Mouse (Mus musculus): ENCODE results near the gene Zbtb22.
"Not testable (repeated sequence)": the region's sequence is repeated elsewhere in the genome, so short reads cannot be mapped to it uniquely, and the experiment has no call there.

Gene Zbtb22

DNA sequence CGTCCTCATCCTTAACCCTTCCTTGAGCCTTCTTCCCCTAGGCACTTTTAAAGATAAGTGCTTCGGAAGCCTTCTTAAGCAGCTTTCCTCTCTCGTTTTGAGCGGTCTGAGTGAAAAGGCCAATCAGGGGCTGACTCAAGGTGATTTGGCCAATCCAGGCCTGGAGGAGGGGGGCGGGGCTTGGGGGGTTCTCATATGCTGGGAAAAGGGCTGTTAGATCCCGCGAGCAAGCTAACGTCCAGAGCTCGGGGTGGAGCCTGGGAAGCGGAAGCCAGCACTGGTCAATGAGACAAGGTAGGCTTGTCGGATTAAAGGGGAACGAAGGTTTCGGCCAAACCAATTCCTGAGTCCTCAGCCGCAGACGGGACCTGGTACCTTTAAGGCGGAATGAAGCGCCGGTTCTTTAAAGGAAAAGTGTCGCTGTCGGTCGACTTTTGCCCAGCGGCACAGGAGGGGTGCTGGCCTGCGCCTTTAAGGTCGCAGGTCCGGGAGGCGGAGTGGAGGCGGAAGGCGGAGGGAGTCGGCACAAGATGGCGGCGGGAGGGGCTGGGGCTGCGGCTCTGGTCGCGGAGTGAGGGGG is at the start of gene Zbtb22, which contains the start of gene Tapbp:
Gene Zbtb22, plus strand, starts transcription at position 234 of the 580 bp plus-strand sequence.
Gene Tapbp, plus strand, starts transcription at position 229 of the 580 bp plus-strand sequence.
- peak; percentile 93 to 95 for DNase-seq (ENCODE audit: low spot score in 2 of 2)

DNA sequence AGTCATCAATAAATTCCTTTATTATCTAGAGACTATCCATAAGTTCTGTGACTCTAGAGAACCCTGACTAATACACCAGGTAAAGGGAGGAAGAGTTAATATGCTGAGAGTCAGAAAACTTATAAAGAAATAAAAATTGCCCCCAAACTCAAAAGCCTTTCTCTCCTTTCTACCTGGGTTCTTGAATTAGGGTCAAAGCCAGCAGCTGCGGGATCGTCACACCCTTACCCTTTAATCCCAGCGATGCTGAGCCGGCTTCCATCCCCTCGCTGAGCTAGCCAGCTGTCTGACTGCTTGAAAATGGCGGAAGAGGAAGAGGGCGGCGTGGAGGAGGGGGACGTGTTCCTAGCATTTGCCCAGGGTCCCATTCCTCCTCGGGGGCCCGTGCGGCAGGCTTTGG is 42.2 kb upstream of the Zbtb22 start, which contains the start of gene Gm7029:
Gene Gm7029, plus strand, starts transcription at position 301 of the 400 bp plus-strand sequence.
- DNase-seq (ENCODE audit: low spot score in 2 of 2), result not testable (repeated sequence)

DNA sequence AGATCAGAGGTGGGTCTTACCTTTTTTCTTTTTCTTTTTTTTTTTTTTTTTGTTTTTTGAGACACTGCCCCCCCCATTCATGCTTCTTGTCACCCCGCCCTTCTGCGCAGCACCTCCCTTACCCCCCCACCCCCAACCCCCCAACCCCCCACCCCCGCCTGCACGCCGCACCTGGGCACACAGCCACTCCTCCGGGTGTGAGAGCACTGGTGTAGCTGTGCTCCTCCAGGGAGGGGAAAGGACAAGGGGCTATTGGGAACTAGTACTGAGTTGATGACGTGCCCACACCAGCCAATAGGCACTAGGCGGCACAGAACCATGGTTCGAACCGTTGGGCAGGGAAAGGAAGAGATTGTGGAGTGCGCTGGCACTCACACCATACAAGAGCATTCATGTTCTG is 41.3 kb upstream of the Zbtb22 start:
- DNase-seq (ENCODE audit: low spot score in 2 of 2), result no peak

DNA sequence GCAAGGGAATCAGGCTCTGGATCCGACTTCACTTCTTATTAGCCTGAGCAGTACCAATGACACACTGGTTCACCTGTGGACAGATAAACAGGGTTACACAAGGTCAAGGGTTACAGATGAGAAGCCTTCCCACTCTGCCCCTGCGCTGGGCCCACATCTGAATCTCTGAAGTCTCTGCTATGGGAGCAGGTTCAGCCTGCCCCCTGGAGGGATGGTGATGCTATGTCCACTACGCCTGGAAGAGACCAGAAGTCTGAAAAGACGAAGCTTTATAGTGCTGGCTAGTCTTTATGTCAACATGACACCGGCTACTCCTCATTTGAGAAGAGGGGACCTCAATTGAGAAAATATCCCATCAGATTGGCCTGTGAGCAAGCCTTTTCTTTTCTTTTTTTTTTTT is 39.9 kb upstream of the Zbtb22 start:
- not testable (repeated sequence) for DNase-seq (ENCODE audit: low spot score in 2 of 2)

DNA sequence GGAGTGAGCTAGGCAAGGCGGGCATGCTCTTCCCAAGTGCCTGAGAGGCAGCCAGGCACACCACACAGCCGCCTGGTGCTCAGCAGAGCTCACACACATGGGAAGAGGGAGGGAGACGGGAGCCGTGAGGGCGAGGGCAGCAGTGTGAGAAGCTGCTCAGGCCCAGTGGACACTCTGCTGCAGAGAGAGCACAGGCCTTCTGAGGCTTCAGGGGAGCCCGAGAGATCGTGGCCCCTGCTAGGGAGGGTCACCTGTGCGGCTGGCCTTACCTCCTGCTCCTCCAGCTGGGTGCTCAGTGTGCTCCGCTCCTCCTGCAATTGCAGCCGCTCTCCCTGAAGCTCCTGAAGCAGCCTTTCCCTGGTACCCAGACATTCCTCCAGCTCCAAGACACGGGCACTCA is 31.4 kb upstream of the Zbtb22 start:
- DNase-seq (ENCODE audit: low spot score in 2 of 2), result not testable (repeated sequence)

DNA sequence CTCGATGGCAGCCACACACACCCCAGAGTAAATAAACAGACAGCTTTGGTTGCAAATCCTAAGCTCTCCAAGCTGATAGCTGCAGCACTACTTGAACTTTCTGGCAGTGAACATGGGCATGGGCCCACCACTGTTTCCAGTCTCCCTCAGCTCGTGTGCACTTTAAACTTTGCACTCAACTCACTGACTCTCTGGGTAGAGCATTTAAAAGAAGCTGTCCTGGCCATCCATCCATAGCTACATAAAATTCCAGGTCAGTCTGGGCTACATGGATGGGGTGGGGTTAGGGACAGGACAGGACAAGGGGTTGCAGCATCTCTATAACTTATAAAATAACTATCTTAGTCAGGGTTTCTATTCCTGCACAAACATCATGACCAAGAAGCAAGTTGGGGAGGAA is 27.9 kb upstream of the Zbtb22 start:
- not testable (repeated sequence) for DNase-seq (ENCODE audit: low spot score in 2 of 2)

DNA sequence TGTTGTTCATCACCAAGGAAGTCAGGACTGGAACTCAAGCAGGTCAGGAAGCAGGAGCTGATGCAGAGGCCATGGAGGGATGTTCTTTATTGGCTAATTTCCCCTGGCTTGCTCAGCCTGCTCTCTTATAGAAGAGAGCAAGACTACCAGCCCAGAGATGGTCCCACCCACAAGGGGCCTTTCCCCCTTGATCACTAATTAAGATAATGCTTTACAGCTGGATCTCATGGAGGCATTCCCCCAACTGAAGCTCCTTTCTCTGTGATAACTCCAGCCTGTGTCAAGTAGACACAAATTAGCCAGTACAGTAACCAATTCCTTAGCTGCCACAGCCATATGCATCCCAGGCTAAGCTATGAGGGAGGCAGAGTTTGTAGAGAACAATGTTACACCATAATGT is 27.5 kb upstream of the Zbtb22 start:
- DNase-seq (ENCODE audit: low spot score in 2 of 2), result not testable (repeated sequence)

DNA sequence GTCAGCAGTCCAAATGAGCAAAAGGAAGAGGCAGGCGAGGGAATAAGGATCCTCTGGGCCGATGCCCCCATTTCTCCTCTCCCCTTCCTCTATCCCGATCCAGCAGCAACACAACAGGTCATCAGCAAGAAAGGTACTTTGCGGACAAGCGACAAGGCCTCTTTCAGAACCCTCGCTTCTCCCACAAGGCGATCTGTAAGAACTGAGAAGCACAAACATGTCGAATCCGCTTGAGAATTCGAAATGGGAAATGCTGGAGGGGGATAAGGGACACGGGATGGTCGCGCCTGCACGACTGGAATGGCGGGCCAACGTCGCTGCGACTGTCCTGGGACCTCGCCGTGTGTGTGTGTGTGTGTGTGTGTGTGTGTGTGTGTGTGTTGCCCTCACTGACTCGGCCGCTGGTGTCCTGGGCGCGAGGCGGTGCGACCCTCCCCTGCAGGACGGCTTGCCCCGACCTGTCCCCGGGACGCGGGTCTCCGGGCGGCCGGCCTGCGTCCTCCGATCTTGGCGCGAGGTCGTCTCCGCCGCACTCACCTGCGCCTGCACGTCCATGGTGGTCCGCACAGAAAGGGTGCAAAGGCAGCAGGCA is 25.7 kb upstream of the Zbtb22 start:
- DNase-seq (ENCODE audit: low spot score in 2 of 2), result not testable (repeated sequence)

DNA sequence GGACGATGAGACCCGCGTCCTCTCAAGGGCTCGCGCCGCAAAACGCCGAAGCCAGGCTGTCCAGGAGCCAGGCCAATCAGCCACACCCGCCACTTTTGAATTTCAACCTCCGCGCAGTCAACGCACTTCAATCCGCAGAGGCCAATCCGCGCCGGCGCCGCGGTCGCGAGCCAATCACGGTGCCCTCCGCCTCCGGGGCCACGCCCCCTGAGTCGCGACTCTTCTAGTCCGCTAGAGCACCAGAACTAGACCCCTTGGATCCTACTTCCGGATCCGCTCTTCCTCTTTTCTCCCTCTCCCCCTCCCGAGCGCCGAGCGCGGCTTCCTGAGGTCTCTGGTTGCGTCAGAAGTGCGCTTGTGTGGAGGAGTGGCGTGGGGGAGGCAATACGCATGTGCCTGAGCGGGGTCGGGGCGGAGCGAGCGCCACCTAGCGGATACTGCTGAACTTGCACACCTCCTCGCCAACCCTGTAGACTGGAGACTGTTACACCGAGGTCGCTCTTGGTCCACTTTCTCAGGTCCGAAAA is 25.1 kb upstream of the Zbtb22 start, which contains the start of gene Kifc1:
Gene Kifc1, minus strand, starts transcription at position 129 of the 527 bp plus-strand sequence.
- peak; percentile 98 to 99 for DNase-seq (ENCODE audit: low spot score in 2 of 2)

DNA sequence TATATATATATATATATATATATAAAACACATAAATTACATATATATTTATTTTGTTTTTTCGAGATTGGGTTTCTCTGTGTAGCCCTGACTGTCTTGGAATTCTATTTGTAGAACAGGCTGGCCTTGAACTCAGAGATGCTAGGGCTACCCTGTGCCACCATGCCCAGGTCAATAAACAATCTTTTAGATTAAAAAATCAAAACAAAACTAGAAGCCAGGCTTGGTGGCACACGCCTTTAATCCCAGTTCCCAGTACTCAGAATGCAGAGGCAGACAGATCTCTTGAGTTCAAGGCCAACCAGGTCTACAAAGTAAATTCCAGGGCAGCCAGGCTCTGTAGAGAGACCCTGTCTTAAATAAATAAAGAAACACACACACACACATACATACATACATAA is 24.3 kb upstream of the Zbtb22 start:
- DNase-seq (ENCODE audit: low spot score in 2 of 2), result no peak

DNA sequence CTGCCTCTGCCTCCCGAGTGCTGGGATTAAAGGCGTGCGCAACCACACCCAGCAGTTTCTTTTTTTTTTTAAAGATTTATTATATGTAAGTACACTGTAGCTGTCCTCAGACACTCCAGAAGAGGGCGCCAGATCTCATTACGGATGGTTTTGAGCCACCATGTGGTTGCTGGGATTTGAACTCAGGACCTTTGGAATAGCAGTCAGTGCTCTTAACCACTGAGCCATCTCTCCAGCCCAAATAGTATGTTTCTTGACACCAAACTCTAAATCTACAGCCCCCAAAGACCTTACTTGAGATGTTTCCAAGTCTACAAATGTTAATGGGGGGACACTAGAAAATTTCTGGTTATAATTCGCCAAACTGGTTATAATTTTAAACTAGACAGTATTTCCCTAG is 23.8 kb upstream of the Zbtb22 start:
- DNase-seq (ENCODE audit: low spot score in 2 of 2), result not testable (repeated sequence)

DNA sequence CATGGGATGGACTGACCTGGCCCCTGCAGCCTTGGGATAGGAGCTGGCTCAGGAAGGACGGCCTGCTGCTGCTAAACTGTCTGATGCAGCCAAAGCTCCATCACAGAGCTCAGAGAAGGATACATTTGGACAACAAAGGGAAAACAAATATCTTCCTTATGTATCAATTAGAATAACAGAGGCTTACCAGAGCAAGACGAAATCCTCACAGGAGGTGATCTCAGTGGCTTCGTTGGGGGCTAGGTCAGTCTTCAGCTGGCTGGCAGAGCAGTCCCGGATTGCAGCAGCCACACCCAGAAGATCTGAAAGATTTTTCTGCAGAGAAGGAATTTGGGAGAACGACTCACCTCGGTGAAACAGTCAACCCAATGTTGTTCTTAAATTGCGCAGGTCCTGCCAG is 23.3 kb upstream of the Zbtb22 start:
- DNase-seq (ENCODE audit: low spot score in 2 of 2), result no peak

DNA sequence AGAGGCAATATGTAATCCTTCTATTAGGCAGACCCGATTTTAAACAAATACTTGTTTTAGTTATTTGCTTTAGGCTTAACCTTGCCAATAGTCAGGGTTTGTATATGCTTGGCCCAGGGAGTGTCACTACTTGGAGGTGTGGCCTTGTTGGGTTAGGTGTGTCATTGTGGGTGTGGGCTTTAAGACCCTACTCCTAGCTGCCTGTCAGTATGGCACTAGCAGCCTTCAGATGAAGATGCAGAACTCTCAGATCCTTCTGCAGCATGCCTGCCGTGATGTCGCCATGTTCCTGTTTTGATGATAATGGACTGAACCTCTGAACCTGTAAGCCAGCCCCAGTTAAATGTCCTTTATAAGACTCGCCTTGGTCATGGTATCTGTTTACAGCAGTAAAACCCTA is 22.7 kb upstream of the Zbtb22 start:
- DNase-seq (ENCODE audit: low spot score in 2 of 2), result not testable (repeated sequence)

DNA sequence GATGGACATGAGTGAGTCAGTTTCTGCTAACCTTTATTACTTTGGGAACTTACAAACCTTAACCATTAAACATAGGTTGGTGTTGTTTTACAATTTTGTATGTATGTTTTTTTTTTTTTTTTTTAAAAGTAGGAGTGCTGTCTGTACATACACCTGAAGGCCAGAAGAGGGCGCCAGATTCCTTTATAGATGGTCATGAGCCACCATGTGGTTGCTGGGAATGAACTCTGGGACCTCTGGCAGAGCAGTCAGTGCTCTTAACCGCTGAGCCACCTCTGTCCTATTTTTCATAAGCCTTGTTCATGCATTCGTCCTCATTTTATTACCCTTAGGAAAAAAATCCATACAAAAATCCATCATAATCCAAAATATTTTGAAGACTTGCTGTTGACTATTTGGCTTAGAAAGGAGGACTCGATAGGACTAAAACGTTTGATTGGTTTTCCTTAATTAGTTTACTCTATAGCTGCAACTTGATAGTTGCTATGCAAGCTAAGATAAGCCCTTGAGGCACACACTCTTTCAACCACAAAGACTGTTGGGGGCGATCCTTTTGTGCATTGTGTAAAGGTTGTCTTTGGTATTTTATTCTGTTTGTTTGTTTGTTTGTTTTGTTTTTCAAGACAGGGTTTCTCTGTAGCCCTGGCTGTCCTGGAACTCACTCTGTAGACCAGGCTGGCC is 18.4 kb upstream of the Zbtb22 start:
- DNase-seq (ENCODE audit: low spot score in 2 of 2), result no peak

DNA sequence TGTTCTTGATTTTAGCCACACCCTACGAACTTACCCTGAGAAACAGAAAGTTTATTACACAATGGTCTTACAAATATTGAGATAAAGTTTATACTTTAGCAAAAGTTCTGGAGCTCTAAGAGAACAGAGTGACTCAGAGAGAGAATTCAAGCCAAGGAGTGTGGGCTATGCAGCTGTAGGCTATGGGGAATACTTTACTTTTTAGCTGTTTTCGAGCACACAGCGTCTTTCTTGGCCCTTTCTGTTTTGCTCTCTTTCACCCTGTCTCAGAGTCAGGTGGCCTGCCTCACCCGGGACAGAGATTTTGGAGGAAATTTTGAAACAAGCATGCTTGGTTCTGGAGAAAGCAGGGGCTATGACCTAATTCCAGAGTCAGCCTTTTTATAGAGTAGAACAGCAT is 17.5 kb upstream of the Zbtb22 start:
- DNase-seq (ENCODE audit: low spot score in 2 of 2), result not testable (repeated sequence)

DNA sequence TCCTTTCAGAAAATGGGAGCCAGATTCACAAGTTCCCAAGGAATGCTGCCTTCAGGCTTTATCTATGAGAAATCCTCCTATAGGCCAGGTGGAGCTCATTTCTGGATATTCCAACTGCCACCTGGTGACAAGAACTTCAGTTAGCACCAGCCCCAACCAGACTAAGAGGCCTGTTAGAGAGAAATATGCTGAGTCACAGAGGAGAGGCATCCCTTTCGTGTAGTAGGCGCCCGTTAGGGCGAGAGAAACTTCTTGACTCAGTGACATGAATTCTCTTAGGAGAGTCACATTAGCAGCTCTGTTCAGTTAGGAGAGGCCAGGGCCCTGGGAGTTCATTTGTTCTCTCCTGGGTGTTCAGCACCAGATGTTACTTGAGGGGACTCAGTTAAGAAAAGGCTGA is 16.1 kb upstream of the Zbtb22 start:
- DNase-seq (ENCODE audit: low spot score in 2 of 2), result no peak

DNA sequence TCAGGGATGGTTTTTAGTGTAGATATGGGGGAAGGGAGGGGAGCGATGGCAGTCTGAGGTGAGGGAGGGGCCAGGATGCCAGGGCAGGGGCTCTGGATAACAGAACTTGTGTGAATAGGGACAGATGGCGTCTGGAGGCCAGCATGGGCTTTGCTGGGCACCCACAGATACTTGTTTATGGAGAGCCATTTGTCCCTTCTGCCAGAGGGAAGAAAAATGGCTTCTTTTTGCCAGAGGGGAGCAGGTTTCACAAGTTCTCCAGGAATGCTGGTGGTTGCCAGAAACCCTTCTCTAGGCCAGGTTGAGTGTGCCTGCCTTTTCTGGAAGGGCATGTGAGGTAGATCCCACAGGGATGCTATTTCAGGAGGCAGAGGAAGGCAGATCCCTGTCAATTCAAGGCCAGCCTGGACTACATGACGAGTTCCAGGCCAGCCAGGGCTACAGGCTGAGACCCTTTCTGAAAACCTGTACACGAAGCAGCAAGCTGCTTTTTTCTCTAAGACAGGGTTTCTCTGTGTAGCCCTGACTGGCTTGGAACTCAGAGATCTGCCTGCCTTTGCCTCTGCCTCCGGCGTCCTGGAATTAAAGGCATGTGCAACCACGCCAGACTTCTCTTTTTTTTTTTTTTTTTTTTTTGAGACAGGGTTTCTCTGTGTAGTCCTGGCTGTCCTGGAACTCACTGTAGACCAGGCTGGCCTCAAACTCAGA is 15.3 kb upstream of the Zbtb22 start:
- DNase-seq (ENCODE audit: low spot score in 2 of 2), result no peak

DNA sequence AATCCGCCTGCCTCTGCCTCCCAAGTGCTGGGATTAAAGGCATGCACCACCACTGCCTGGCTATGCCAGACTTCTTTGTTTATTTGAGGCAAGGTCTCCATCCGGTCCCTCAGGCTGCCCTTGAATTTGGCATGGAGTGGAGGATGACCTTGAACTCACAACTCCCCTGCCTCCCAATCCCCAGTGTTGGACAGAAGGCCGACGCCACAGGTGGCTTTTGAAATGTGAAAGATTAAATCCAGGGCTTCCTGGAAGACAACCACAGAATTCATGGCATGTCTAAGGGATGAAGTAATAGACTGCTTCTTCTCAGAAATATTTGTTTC is 14.8 kb upstream of the Zbtb22 start:
- no peak for DNase-seq (ENCODE audit: low spot score in 2 of 2)

DNA sequence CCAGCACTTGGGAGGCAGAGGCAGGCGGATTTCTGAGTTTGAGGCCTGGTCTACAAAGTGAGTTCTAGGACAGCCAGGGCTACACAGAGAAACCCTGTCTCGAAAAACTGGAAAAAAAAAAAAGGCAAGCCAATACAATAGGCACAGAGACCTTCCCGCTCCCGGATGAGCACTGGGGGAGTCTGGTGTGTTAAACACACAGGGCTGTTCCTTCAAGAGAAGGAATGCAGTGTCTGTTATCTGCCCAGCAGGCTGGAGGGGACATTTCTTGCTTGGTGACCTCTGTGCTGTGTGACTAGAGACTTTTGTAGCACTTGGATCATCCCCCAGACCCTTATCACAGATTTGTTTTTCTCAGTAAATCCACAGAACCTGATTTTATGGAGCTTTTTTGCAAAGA is 14.1 kb upstream of the Zbtb22 start:
- DNase-seq (ENCODE audit: low spot score in 2 of 2), result no peak

DNA sequence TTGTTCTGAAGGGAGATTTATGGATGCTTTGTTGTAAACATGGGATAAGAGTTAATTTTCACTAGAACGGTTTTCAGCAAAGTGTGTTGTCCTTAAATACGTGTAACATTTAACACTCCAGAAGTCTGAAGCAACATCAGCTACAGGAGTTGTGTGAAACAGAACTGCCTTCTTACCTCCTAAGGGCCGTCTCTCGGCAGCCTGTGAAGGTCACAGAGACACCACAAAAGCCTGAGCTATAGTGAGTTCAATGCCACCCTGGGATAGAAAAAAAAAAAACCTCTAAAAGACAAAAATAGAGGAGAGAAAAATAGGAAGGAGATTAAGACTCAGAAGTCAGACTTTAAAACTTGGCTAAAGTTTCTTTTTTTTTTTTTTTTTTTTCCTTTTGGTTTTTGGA is 13.6 kb upstream of the Zbtb22 start:
- no peak for DNase-seq (ENCODE audit: low spot score in 2 of 2)

DNA sequence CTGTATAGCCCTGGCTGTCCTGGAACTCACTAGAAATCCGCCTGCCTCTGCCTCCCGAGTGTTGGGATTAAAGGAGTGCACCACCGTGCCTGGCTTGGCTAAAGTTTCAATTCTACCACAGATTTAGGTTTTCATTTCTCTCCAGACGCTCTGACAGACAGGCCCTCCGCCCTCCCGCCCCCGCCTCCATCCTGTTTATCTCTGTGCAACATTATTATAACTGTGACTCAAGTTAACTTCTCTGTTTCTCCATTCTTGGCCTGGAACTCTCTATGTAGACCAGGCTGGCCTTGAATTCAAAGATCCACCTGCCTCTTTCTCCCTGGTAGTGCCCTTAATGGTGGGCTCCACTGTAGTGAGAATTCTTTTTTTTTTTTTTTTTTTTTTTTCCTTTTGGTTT is 13.2 kb upstream of the Zbtb22 start:
- no peak for DNase-seq (ENCODE audit: low spot score in 2 of 2)

All from urinary bladder, postnatal 36 days (tissue).